Mouse (Mus musculus): ENCODE results near the gene Sstr5. TPM values are rescaled to one million over a fixed set of nuclear protein-coding genes. Genes with fewer than 3 reads are reported as not detected.

The Sstr5 gene
- polyA plus RNA-seq, 1 experiment from 2014 or later = 0.10 TPM

DNA sequence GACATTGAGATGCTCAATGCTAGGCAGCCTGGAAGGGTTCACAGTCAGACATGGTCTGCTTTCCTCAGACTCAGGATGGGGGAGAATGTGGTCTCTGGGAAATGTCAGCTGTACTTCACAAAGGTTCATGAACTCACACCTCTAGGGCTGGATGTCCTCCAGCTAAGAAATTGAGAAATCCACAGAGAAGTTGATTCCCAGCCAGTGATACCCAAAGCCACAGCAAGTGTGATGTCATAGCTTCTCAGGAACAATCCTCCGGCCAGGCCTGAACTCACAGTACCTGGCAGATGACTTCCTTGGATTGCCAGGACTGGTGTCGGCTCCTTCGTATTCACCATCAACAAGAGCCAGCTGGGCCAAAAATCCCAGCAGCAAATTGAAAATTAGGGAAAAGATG is 51.2 kb downstream of the Sstr5 start:
- WGBS = 66% methylated on average over 3 of the region's 3 CpGs
- Histone ChIP-seq H3K4me2 (no peak overlapping the region), H3K9me3 (replicated peaks) (no peaks in the 10 kb centered on the region), H3K27ac (no peak overlapping the region), H3K4me1 (no peaks in the 10 kb centered on the region; the same call in 1 of the 2 replicates), H3K4me3 (no peak overlapping the region), H3K27me3 (no peaks in the 10 kb centered on the region), H3K9ac (no peak overlapping the region), H3K36me3 (ENCODE audit: poor library complexity, severe bottlenecking) (no peaks in the 10 kb centered on the region)
- ATAC-seq = no peak

DNA sequence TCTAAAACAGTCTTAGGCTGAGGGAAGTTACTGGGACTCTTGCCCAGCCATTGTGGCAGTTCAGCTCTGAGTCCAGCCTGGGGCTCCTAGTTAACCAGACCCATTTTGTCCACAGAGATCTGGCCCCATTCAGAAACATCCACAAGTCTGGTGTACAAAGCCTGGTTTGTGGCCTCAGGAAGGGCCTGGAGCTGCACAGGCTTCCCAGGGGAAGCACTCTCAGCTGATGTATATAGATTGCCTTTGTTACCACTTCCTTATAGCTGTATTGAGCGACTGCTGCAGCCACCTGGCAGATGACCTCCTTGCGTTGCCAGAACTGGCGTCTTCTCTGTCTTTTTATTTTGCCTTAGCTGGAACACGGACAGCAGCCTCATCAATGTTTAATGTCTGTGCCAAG is 52.0 kb downstream of the Sstr5 start:
- no peaks in the 10 kb centered on the region for H3K36me3 ChIP-seq (ENCODE audit: poor library complexity, severe bottlenecking)
- no peak overlapping the region for H3K27ac ChIP-seq
- no peaks in the 10 kb centered on the region for H3K27me3 ChIP-seq
- H3K4me3 ChIP-seq = no peak overlapping the region
- H3K9me3 ChIP-seq (replicated peaks) = no peaks in the 10 kb centered on the region
- 73% methylated on average over 4 of the region's 4 CpGs for WGBS
- H3K4me1 ChIP-seq = no peaks in the 10 kb centered on the region; the same call in 1 of the 2 replicates
- no peak overlapping the region for H3K9ac ChIP-seq
- no peak for ATAC-seq
- no peak overlapping the region for H3K4me2 ChIP-seq

DNA sequence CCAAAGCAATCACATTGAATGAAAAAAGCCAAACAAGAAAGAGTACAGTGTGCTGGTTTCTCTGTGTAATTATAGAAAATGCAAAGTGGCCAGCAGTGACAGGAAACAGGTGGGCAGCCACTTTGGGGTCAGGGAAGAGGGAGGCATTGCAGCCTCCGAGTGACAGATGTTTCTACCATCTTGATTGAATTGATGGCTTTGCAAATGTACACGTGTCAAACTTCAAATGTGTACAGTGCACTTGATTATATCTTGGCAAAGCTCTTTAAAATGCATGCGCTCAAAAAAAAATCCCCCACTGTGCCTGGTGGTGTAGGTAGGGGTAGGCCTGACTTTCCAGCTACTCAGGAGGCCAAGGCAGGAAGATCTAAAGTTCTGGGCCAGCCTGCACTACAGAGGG is 54.2 kb downstream of the Sstr5 start:
- no peak overlapping the region for H3K4me2 ChIP-seq
- WGBS = 66% methylated on average over 3 of the region's 3 CpGs
- no peaks in the 10 kb centered on the region; the same call in 1 of the 2 replicates for H3K4me1 ChIP-seq
- H3K27ac ChIP-seq = no peak overlapping the region
- H3K9ac ChIP-seq = no peak overlapping the region
- H3K4me3 ChIP-seq = no peak overlapping the region
- H3K27me3 ChIP-seq = peaks cover 3% of the 10 kb centered on the region; the same call in 1 of the 2 replicates
- no peak for ATAC-seq
- no peaks in the 10 kb centered on the region for H3K36me3 ChIP-seq (ENCODE audit: poor library complexity, severe bottlenecking)
- no peaks in the 10 kb centered on the region for H3K9me3 ChIP-seq (replicated peaks)

DNA sequence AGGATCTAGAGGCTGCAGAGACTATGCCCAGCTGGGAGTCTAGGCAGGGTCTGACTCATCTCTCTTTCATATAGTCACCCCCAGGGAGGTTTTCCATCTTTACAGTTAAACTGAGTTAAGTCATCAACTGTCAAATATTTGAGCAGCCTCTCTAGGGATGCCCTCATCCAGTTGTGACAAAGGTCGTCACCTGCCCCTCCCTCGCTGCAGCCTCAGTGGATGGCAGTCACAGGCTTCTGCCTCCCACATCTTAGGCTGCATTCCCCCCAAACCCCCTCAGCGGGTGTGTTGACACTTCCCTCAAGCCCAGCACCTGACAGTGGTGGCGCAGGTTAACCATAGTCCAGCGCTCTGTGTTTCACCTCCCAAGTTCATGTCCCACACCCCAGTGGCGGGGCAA is 55.7 kb downstream of the Sstr5 start:
- no peak overlapping the region for H3K9ac ChIP-seq
- H3K4me3 ChIP-seq = no peak overlapping the region
- no peak overlapping the region for H3K4me2 ChIP-seq
- peaks cover 4% of the 10 kb centered on the region; the same call in 1 of the 2 replicates for H3K27me3 ChIP-seq
- no peaks in the 10 kb centered on the region for H3K9me3 ChIP-seq (replicated peaks)
- 85% methylated on average over 6 of the region's 6 CpGs for WGBS
- no peak for ATAC-seq
- no peak overlapping the region for H3K27ac ChIP-seq
- no peaks in the 10 kb centered on the region; the same call in 1 of the 2 replicates for H3K4me1 ChIP-seq
- no peaks in the 10 kb centered on the region for H3K36me3 ChIP-seq (ENCODE audit: poor library complexity, severe bottlenecking)

Other genes starting within 250 kb of the Sstr5 start
- 3.6 and 5.2 TPM in 2 replicates for gene Baiap3, start 240.9 kb downstream of the Sstr5 start, polyA plus RNA-seq (2015; fragmentation: Nextera tagmentation; extraction: Ambion mirVana)
- 755 and 766 TPM in 2 replicates for gene Ube2i, start 222.7 kb downstream of the Sstr5 start, polyA plus RNA-seq (2015; fragmentation: Nextera tagmentation; extraction: Ambion mirVana)
- gene Prss34, start 198.9 kb downstream of the Sstr5 start, polyA plus RNA-seq (2015; fragmentation: Nextera tagmentation; extraction: Ambion mirVana) = not detected in 2 replicates
- not detected in 2 replicates for gene Prss28, start 188.6 kb downstream of the Sstr5 start, polyA plus RNA-seq (2015; fragmentation: Nextera tagmentation; extraction: Ambion mirVana)
- gene Prss29, start 178.6 kb downstream of the Sstr5 start, polyA plus RNA-seq (2015; fragmentation: Nextera tagmentation; extraction: Ambion mirVana) = not detected in 2 replicates
- gene Tpsab1, start 151.7 kb downstream of the Sstr5 start, polyA plus RNA-seq (2015; fragmentation: Nextera tagmentation; extraction: Ambion mirVana) = not detected in 2 replicates
- not detected in 2 replicates for gene Tpsb2, start 131.0 kb downstream of the Sstr5 start, polyA plus RNA-seq (2015; fragmentation: Nextera tagmentation; extraction: Ambion mirVana)
- gene Tpsg1, start 128.0 kb downstream of the Sstr5 start, polyA plus RNA-seq (2015; fragmentation: Nextera tagmentation; extraction: Ambion mirVana) = 0.66 and 1.0 TPM in 2 replicates
- 7.9 and 9.1 TPM in 2 replicates for gene Cacna1h, start 63.5 kb downstream of the Sstr5 start, polyA plus RNA-seq (2015; fragmentation: Nextera tagmentation; extraction: Ambion mirVana)
- gene Tekt4, start 42.7 kb downstream of the Sstr5 start, polyA plus RNA-seq (2015; fragmentation: Nextera tagmentation; extraction: Ambion mirVana) = 0.57 and 0.82 TPM in 2 replicates
- 15.3 and 17.5 TPM in 2 replicates for gene Sox8, start 73.4 kb upstream of the Sstr5 start, polyA plus RNA-seq (2015; fragmentation: Nextera tagmentation; extraction: Ambion mirVana)
- 19.7 and 20.9 TPM in 2 replicates for gene Lmf1, start 81.8 kb upstream of the Sstr5 start, polyA plus RNA-seq (2015; fragmentation: Nextera tagmentation; extraction: Ambion mirVana)
- 0.61 TPM in 1 of 2 replicates, not detected in the other for gene Gng13, start 219.9 kb upstream of the Sstr5 start, polyA plus RNA-seq (2015; fragmentation: Nextera tagmentation; extraction: Ambion mirVana)
- gene Chtf18, start 230.1 kb upstream of the Sstr5 start, polyA plus RNA-seq (2015; fragmentation: Nextera tagmentation; extraction: Ambion mirVana) = 24.6 and 30.1 TPM in 2 replicates
- gene Rpusd1, start 230.4 kb upstream of the Sstr5 start, polyA plus RNA-seq (2015; fragmentation: Nextera tagmentation; extraction: Ambion mirVana) = 22.3 and 24.7 TPM in 2 replicates
- not detected in 2 replicates for gene Mslnl, start 238.8 kb upstream of the Sstr5 start, polyA plus RNA-seq (2015; fragmentation: Nextera tagmentation; extraction: Ambion mirVana)

Data from forebrain, embryonic 13.5 days (tissue).